Mouse (Mus musculus): ENCODE data around the gene Mnt.
A peak's percentile ranks its signal among the peaks of the same experiment; 100 is the strongest.
"Not testable (repeated sequence)": the region's sequence is repeated elsewhere in the genome, so short reads cannot be mapped to it uniquely, and the experiment has no call there.

Gene Mnt

GRCm38 (mm10) chr11:74830256-74831161 is at the start of gene Mnt:
Gene Mnt, plus strand, starts transcription at chr11:74830920.
- DNase-seq (ENCODE audit: low read depth), result peak; percentile 99

DNA sequence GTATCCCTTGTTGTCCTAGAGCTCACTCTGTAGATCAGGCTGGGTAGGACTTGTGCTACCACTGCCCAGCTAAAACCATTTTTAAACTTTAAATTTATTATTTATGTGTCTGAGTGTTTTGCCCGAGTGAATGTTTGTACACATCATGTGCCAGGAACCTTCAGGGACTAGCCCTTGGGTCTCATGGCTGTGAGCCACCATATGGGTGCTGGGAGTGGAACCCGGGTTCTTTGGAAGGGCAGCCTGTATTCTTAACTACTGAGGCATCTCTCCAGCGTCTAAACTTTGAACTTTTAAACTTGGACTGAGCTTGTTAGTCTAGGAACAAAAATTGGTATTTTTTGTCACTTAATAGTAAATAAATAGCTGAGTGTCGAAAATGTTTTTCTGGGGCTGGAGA is 37.8 kb upstream of the Mnt start:
- DNase-seq (ENCODE audit: low read depth), result no peak

DNA sequence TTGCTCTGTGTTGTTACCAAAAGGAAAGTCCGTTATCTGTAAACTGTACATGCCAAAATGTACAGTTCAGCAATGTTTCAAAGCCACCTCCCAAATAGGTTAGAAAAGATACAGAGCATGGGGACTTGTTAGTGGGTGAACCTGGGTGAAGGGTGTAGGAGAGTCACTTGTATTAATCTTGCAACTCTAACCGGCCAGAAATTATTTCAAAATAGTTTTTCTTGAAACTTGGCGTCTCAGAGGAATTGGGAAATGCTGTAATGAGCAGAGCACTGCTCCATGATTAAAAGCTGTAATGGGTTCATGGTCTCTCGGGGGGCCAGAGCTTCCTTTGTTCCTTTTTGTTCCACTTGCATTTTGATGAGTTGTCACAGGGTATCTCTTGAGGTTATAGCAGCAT is 30.1 kb upstream of the Mnt start:
- no peak for DNase-seq (ENCODE audit: low read depth)

DNA sequence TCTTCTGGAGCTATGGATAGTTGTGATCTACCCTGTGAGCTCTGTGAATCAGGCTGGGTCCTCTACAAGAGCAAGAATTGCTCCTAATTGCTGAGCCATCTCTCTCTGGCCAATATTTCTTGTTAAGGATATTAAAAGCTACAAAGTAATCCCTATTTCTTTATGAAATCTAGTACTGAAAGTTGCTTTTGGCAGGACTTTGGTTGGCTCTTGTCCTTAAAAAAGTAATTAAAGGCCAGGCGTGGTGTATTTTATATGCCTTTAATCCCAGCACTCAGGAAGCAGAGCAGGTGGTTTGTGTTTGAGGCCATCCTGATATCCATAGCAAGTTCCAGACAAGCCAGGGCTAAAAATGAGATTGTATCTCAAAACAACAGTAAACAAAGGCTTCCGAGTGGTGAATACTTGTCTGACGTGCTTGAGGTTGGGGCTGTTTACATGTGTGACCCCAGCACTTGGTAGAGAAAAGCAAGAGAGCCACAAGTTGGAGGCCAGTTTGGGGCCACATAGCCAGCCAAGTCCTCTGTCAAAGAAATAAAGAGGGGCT is 26.6 kb upstream of the Mnt start:
- no peak for DNase-seq (ENCODE audit: low read depth)

GRCm38 (mm10) chr11:74807246-74807882 is 23.4 kb upstream of the Mnt start:
- DNase-seq (ENCODE audit: low read depth), result no peak

DNA sequence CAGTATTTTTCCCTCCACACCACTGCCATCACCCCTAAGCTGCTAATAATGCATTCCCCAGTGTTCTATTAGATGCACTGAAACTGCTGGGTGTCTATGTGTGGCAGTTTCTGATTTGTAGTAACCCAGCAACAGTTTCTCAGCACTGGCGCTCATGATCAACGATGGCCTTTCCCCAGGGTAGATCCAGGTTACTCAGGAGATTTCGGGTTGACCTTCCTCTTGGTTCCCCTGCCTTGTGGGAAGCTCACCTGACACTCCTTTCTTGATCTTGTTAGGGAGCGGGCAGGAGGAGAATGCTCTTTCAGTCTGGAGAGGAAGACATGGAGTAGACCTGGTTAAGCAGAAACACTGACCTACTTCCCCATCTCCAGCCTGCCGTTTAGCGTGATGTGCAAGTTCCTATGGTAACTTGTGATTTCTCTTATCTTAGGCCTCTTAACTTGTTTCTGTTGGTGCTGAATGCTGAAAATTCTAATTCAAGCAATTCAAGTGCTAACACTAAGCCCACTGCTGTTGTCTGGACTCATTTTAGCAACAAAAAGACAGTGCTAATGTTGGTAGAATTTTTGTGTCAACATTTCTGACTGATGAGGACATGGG is 22.4 kb upstream of the Mnt start:
- DNase-seq (ENCODE audit: low read depth), result no peak

DNA sequence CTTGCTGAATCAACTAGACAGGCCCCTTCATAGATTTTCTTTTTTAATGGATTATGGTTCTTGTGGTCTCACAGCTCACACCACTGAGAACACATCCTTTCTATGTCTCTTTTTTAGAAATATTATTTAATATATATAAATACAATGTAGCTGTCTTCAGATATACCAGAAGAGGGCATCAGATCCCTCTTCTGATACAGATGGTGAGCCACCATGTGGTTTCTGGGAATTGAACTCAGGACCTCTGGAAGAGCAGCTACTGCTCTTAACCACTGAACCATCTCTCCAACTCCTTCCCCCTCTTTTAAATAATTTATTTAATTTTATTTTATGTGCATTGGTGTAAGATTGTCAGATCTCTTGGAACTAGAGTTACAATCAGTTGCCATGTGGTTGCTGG is 20.6 kb upstream of the Mnt start:
- no peak for DNase-seq (ENCODE audit: low read depth)

GRCm38 (mm10) chr11:74811027-74811426 is 19.7 kb upstream of the Mnt start:
- DNase-seq (ENCODE audit: low read depth), result not testable (repeated sequence)

- no peak for DNase-seq (ENCODE audit: low read depth)
These were observed 19.2 kb upstream of the Mnt start for GRCm38 (mm10) chr11:74811538-74811937.

- DNase-seq (ENCODE audit: low read depth), result peak; percentile 43
These were observed 14.9 kb upstream of the Mnt start for GRCm38 (mm10) chr11:74815795-74816194.

GRCm38 (mm10) chr11:74820921-74821320 is 9.8 kb upstream of the Mnt start:
- DNase-seq (ENCODE audit: low read depth), result no peak

GRCm38 (mm10) chr11:74821463-74821862 is 9.3 kb upstream of the Mnt start:
- DNase-seq (ENCODE audit: low read depth), result peak; percentile 80

GRCm38 (mm10) chr11:74822746-74823440 is 7.8 kb upstream of the Mnt start:
- DNase-seq (ENCODE audit: low read depth), result peak; percentile 60

GRCm38 (mm10) chr11:74826151-74826550 is 4.6 kb upstream of the Mnt start:
- peak; percentile 50 for DNase-seq (ENCODE audit: low read depth)

GRCm38 (mm10) chr11:74826702-74827101 is 4.0 kb upstream of the Mnt start:
- DNase-seq (ENCODE audit: low read depth), result no peak

GRCm38 (mm10) chr11:74827791-74828403 is 2.8 kb upstream of the Mnt start:
- DNase-seq (ENCODE audit: low read depth), result peak; percentile 51

DNA sequence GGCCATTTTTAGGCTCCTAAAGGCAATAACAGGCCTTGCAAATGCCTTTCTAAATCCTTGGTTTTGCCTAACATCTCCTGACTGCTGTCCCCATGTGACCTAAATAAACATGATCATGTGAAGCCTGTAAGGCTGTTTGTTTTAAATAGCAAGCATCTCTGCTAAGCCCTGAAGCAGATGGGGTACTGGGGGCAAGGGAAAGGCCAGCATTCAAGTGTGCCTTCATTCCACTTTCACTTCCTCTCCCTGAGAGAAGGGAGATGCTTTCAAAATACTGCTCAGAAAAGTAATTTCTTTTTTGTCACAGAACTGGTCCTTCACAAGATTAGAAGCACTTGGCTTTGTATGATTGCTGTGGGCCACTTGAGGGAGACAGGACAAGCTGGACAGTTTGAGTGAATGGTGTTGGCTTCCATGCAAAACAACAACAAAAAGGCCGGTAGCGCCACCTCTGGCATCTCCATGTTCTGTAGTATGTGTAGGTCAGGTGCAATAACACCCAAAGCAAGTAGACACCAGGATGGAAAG is 2.3 kb upstream of the Mnt start:
- peak; percentile 28 for DNase-seq (ENCODE audit: low read depth)

DNA sequence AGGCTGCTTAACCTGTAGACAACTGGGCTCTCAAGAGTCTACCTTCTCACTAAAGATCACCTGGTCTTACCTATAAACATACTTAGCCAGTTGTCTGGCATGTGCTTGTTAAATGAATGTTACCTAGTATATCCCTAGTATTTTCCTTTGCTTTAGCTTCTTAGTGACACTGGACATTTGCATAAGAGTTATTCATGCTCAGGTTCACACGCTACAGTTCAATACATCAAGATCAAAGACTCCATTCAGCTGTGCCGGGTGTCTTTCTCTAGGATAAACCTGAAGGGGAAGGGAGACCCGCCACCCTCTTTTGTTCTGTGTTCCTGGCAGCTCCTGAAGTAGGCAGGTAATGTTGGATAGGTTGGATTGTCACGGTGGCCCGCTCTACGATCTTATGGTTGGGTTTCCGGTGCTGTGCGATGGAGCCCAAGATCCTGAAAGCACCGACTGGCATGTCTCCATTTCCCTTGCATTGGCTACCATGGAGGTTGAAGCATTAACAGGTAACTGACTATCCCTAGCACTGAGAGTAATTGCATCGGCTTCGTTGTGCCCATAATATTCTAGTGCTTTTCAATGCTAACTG is 1.7 kb upstream of the Mnt start:
- DNase-seq (ENCODE audit: low read depth), result no peak

DNA sequence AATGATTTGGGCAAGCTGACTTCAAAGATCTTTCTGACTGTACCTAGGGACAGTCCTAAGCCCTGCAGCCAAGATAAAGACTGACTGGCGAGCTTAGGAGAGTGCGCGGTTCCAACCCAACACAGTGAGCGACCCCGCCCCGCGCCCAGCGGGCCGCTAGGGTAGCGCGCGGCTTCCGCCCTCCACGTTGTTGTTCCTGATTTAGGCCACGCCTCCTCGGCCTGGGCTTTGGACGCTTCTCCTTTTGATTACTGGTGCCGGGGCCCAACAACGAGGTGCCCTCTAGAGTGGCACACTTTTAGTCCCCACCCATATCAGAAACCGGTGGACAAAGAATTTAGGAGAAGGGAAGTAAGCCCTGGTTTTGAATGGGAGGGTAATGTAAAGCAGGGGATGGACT is 908 bp upstream of the Mnt start:
- peak; percentile 94 for DNase-seq (ENCODE audit: low read depth)

GRCm38 (mm10) chr11:74831191-74831605 is 478 bp downstream of the Mnt start:
- peak; percentile 69 for DNase-seq (ENCODE audit: low read depth)

All from NIH3T3 (cell line).